In genomic region chr7:82811140-82811851, GRCm38 (mm10) we compare ENCODE assay signal across 8 mouse cellular contexts. TPM values are rescaled to one million over a fixed set of nuclear protein-coding genes. Genes with fewer than 3 reads are reported as not detected.
DNase-seq lines count a peak whose midpoint lies in the region; TF ChIP-seq lines count a peak whose summit lies in the region.

No protein-coding gene starts in this region.

- TF ChIP-seq CTCF in brain, embryonic 14.5 days (IDR thresholded peaks at IDR 0.05; ENCODE audit: borderline replicate concordance, extremely low read depth, insufficient read depth, insufficient read length) = no peak
- TF ChIP-seq CTCF in left cerebral cortex, adult 2 months (IDR thresholded peaks at IDR 0.05) = no peak

- DNase-seq in B cell, adult 2 months = peak; percentile 45 to 54
- peak; percentile 61 for DNase-seq in brain, embryonic 14.5 days (ENCODE audit: low read depth)
- peak; percentile 19 for DNase-seq in heart, postnatal 4 days
- peak; percentile 21 for DNase-seq in lung, postnatal 36 days
- no peak for DNase-seq in testis, postnatal 10 days (ENCODE audit: low spot score)
- no peak for DNase-seq in left cerebral cortex, adult 2 months (ENCODE audit: extremely low spot score in 1 of 2, low spot score in 2 of 2)
- DNase-seq in adrenal gland, postnatal 10 days = no peak
- DNase-seq in frontal cortex, postnatal 25 days (ENCODE audit: low spot score in 2 of 2) = no peak

- H3K27ac ChIP-seq in left cerebral cortex, adult 2 months = no peak overlapping the region

- no peak overlapping the region for H3K4me3 ChIP-seq in left cerebral cortex, adult 2 months

- intact Hi-C loops in left cerebral cortex, adult 2 months (cut with DNase I) = no loop called here

- no peak for TF ChIP-seq POLR2A in brain, embryonic 14.5 days (IDR thresholded peaks at IDR 0.05; ENCODE audit: borderline replicate concordance, extremely low read depth, insufficient read depth, insufficient read length, poor library complexity, severe bottlenecking)

RNA-seq across cellular contexts. Expression of gene Mex3b, which starts 55.8 kb away (rescaled TPM):
- polyA plus RNA-seq in brain, embryonic 14.5 days (2012; rRNA removed) = 154 and 207 TPM in 2 replicates
- 10 to 100 TPM; 13.4 to 14.3 TPM for total RNA-seq in heart, postnatal 4 days (2021)
- 10 to 100 TPM; 18.3 to 24.4 TPM for total RNA-seq in left cerebral cortex, adult 2 months (2021)
- 1 to 10 TPM; 4.6 to 7.7 TPM for total RNA-seq in adrenal gland, postnatal 10 days (2021)

Comparison
In these comparisons a context has a peak if more than half of its experiments do, and no peak if none do; other contexts are left out.
1. DNase-seq: peak in B cell, adult 2 months (2 of 2), brain, embryonic 14.5 days (single experiment), heart, postnatal 4 days (single experiment) and lung, postnatal 36 days (single experiment); none in testis, postnatal 10 days (single experiment), left cerebral cortex, adult 2 months (0 of 2), adrenal gland, postnatal 10 days (single experiment) and frontal cortex, postnatal 25 days (0 of 2).